Mouse (Mus musculus): ENCODE data around the gene Marcks. TPM values are rescaled to one million over a fixed set of nuclear protein-coding genes. Genes with fewer than 3 reads are reported as not detected.

The Marcks gene
- total RNA-seq, 2 experiments from 2014 or later, result 12.9 to 26.6 TPM

- Histone ChIP-seq H3K27ac (no peak overlapping the region), H3K4me3 (no peak overlapping the region)
- DNase-seq, result no peak
- intact Hi-C loops (cut with DNase I), result loop anchor here (10.0 kb wide), 1 partner anchor 339 kb away; no protein-coding TSS in a partner anchor
- no peak for TF ChIP-seq CTCF (IDR thresholded peaks at IDR 0.05)
These were observed 6.7 kb upstream of the Marcks start for GRCm38 (mm10) chr10:37145456-37145855.

DNA sequence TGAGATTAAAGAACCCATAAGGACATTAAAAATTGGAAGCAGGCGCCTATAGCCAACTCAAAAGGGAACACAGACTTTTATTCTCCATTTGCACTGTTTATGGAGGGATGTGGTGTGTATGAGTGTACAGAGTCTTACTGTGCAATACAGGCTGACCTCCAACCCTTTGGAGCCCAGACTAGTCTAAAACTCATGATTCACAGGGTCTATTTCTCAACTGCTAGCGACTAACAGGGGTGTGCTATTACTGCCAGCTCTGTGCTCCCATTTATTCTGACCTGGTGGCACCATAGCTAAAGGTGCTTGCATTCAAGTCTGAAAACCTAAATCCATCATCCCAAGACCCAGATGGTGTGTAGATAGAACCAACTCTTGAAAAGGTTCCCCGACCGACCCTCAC is 2.9 kb upstream of the Marcks start:
- Histone ChIP-seq H3K4me3 (peak overlapping the region; percentile 77), H3K27ac (peak overlapping the region; percentile 97)
- no peak for DNase-seq
- intact Hi-C loops (cut with DNase I), result loop anchor here (10.0 kb wide), 1 partner anchor 343 kb away; no protein-coding TSS in a partner anchor
- TF ChIP-seq CTCF (IDR thresholded peaks at IDR 0.05), result no peak

GRCm38 (mm10) chr10:37140736-37141451 is 2.2 kb upstream of the Marcks start:
- intact Hi-C loops (cut with DNase I), result loop anchor here (10.0 kb wide), 1 partner anchor 344 kb away; no protein-coding TSS in a partner anchor
- DNase-seq, result peak; percentile 92
- H3K4me3 ChIP-seq, result peak overlapping the region; percentile 77
- peak overlapping the region; percentile 97 for H3K27ac ChIP-seq
- no peak for TF ChIP-seq CTCF (IDR thresholded peaks at IDR 0.05)

- intact Hi-C loops (cut with DNase I), result loop anchor here (10.0 kb wide), 1 partner anchor 345 kb away; no protein-coding TSS in a partner anchor
- H3K27ac ChIP-seq, result peak overlapping the region; percentile 97
- peak overlapping the region; percentile 77 for H3K4me3 ChIP-seq
- TF ChIP-seq CTCF (IDR thresholded peaks at IDR 0.05), result no peak
- DNase-seq, result peak; percentile 59
These were observed 1.5 kb upstream of the Marcks start for GRCm38 (mm10) chr10:37140166-37140735.

- Histone ChIP-seq H3K27ac (peak overlapping the region; percentile 97), H3K4me3 (peak overlapping the region; percentile 77)
- DNase-seq, result peak; percentile 35
- intact Hi-C loops (cut with DNase I), result loop anchor here (5.0 to 10.0 kb wide), 3 partner anchors 258 to 655 kb away; no protein-coding TSS in a partner anchor
- TF ChIP-seq CTCF (IDR thresholded peaks at IDR 0.05), result no peak
These were observed 884 bp upstream of the Marcks start for GRCm38 (mm10) chr10:37139443-37140165.

GRCm38 (mm10) chr10:37138311-37138731 is 399 bp downstream of the Marcks start:
- no peak for TF ChIP-seq CTCF (IDR thresholded peaks at IDR 0.05)
- DNase-seq, result peak; percentile 30
- Histone ChIP-seq H3K4me3 (peak overlapping the region; percentile 77), H3K27ac (peak overlapping the region; percentile 97)
- intact Hi-C loops (cut with DNase I), result loop anchor here (5.0 to 10.0 kb wide), 2 partner anchors 259 to 656 kb away; no protein-coding TSS in a partner anchor

GRCm38 (mm10) chr10:37137531-37138310 is 999 bp downstream of the Marcks start:
- intact Hi-C loops (cut with DNase I), result loop anchor here (2.0 to 10.0 kb wide), 3 partner anchors 65 to 657 kb away; no protein-coding TSS in a partner anchor
- Histone ChIP-seq H3K27ac (peak overlapping the region; percentile 97), H3K4me3 (peak overlapping the region; percentile 77)
- peak; percentile 59 for DNase-seq
- TF ChIP-seq CTCF (IDR thresholded peaks at IDR 0.05), result no peak

DNA sequence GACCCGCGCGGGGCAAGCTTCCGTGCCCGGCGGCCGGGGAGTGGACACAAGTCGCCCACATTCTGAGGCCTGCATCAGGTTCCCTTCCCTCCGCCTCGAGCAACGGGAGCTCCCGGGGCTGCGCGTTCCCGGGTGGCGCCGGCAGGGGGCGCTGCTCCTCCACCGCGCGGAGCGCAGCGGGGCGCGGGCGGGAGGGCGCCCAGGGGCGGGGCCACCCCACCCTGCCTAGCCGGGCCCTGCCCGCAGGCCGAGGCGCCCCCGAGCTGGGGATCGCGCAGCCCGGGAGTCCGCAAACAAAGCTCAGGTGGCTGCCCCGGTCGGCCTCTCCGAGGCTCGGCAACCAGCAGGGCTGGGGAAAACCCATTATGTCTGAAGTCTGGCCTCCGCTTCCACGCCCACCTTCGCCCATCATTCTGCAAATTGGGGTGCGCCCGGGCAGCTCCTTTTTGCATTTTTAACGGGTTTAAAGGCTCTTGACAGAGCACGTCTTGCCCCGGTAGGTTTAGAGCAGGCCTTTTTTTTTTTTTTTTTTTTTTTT is 1.7 kb downstream of the Marcks start:
- Histone ChIP-seq H3K4me3 (peak overlapping the region; percentile 77), H3K27ac (peak overlapping the region; percentile 97)
- DNase-seq, result peak; percentile 95
- peak; percentile 93 for TF ChIP-seq CTCF (IDR thresholded peaks at IDR 0.05)
- intact Hi-C loops (cut with DNase I), result loop anchor here (2.0 to 10.0 kb wide), 3 partner anchors 64 to 658 kb away; no protein-coding TSS in a partner anchor

GRCm38 (mm10) chr10:37135951-37136751 is 2.6 kb downstream of the Marcks start:
- DNase-seq, result peak; percentile 75
- Histone ChIP-seq H3K27ac (peak overlapping the region; percentile 97), H3K4me3 (peak overlapping the region; percentile 77)
- no peak for TF ChIP-seq CTCF (IDR thresholded peaks at IDR 0.05)
- intact Hi-C loops (cut with DNase I), result loop anchor here (2.0 to 10.0 kb wide), 3 partner anchors 63 to 659 kb away; no protein-coding TSS in a partner anchor

GRCm38 (mm10) chr10:37133876-37134708 is 4.6 kb downstream of the Marcks start:
- Histone ChIP-seq H3K27ac (peak overlapping the region; percentile 97; the same call in 1 of the 2 replicates), H3K4me3 (peak overlapping the region; percentile 77)
- no peak for TF ChIP-seq CTCF (IDR thresholded peaks at IDR 0.05)
- DNase-seq, result no peak
- intact Hi-C loops (cut with DNase I), result loop anchor here (10.0 kb wide), 1 partner anchor 661 kb away; no protein-coding TSS in a partner anchor
